Comparison of ENCODE assay signal across 23 mouse cellular contexts in the genomic region with DNA sequence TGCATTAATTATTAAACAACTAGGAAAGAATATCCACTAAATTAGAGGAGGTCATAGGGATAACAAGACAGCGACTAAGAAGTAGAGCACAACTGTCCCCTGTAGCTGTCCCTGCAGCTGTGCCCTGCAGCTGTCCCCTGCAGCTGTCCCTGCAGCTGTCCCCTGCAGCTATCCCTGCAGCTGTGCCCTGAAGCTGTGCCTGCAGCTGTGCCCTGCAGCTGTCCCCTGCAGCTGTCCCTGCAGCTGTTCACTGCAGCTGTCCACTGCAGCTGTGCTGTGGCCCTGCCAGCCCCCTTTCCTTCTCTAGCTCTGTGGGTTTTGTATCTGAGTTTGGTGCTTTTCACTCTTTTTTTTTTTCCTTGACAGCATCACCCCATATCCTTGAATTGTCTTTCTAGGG.
A peak's percentile ranks its signal among the peaks of the same experiment; 100 is the strongest.
DNase-seq lines count a peak whose midpoint lies in the region; ATAC-seq and TF ChIP-seq lines count a peak whose summit lies in the region.
"Had no signal": no experiment of that assay in that cellular context is flagged by ENCODE, and none has a peak within 500 bp of the region (broad histone marks: within the 10 kb centered on the region; RNA-seq: fewer than 3 reads in every experiment).

No protein-coding gene starts in this region.

- intact Hi-C loops in left cerebral cortex, postnatal 4 days (cut with DNase I), result no loop called here

- dilution Hi-C loops in CH12.LX (cut with MboI; ENCODE audit: extremely low pct_ligation_motif_present, extremely low pct_unique_long_range_greater_than_20kb, low sequenced_read_pairs), result no loop called here

- DNase-seq in stomach, postnatal 0 days (ENCODE audit: low spot score), result no peak
- DNase-seq in CH12.LX (ENCODE audit: extremely low read depth), result no peak
- DNase-seq in left cerebral cortex, postnatal 4 days, result no peak
- DNase-seq in layer of hippocampus, adult 2 months (ENCODE audit: low spot score in 2 of 2), result no peak
- DNase-seq: adrenal gland, adult 2 months; adrenal gland, adult 8-10 months; adrenal gland, postnatal 10 days; adrenal gland, postnatal 14 days; adrenal gland, postnatal 25 days; adrenal gland, postnatal 36 days; B cell, adult 2 months; cerebellum, adult 11 months; cerebellum, adult 11-12 months; cerebellum, adult 18-20 months; cerebellum, adult 2 months had no signal

- no peak overlapping the region for H3K9ac ChIP-seq in stomach, embryonic 15.5 days
- no peak overlapping the region for H3K9ac ChIP-seq in stomach, postnatal 0 days (ENCODE audit: low read length)
- H3K9ac ChIP-seq in CH12.LX (ENCODE audit: insufficient read depth, low read depth), result no peak overlapping the region
- H3K9ac ChIP-seq in midbrain, embryonic 16.5 days (ENCODE audit: low read depth, low read length), result no peak overlapping the region

- H3K27me3 ChIP-seq in stomach, embryonic 15.5 days (replicated peaks), result no peaks in the 10 kb centered on the region
- H3K27me3 ChIP-seq in stomach, postnatal 0 days (ENCODE audit: control insufficient read depth, insufficient read depth, low read length), result no peaks in the 10 kb centered on the region
- H3K27me3 ChIP-seq in C2C12 (ENCODE audit: control insufficient read depth, insufficient read depth, insufficient read length) (no peaks in the 10 kb centered on the region), CH12.LX (replicated peaks) (no peaks in the 10 kb centered on the region), myocyte (ENCODE audit: control insufficient read depth, insufficient read depth, insufficient read length) (no peaks in the 10 kb centered on the region)
- no peaks in the 10 kb centered on the region for H3K27me3 ChIP-seq in midbrain, embryonic 16.5 days (ENCODE audit: control insufficient read depth, insufficient read depth, low read depth, low read length)
- H3K27me3 ChIP-seq: Patski had no signal

- no peak for TF ChIP-seq RAD21 in CH12.LX (IDR thresholded peaks at IDR 0.05; ENCODE audit: low read depth, low read length)

- H3K4me1 ChIP-seq in stomach, embryonic 15.5 days, result peaks cover 6% of the 10 kb centered on the region; the same call in 1 of the 2 replicates
- no peaks in the 10 kb centered on the region for H3K4me1 ChIP-seq in stomach, postnatal 0 days (replicated peaks; ENCODE audit: control insufficient read depth, insufficient read depth)
- H3K4me1 ChIP-seq in CH12.LX (ENCODE audit: control insufficient read depth in 1 of 2, insufficient read depth in 2 of 2), result peaks cover 0 to 10% of the 10 kb centered on the region in 2 experiments; a peak in 1 of 4 replicates
- H3K4me1 ChIP-seq in midbrain, embryonic 16.5 days (ENCODE audit: control insufficient read depth, insufficient read depth, low read length), result no peaks in the 10 kb centered on the region

- H3K79me2 ChIP-seq in C2C12 (ENCODE audit: control insufficient read depth, insufficient read depth), result no peaks in the 10 kb centered on the region
- no peaks in the 10 kb centered on the region for H3K79me2 ChIP-seq in CH12.LX (replicated peaks; ENCODE audit: control insufficient read depth, extremely low read depth, insufficient read depth, poor library complexity, severe bottlenecking)
- H3K79me2 ChIP-seq in myocyte (ENCODE audit: control insufficient read depth, insufficient read depth), result no peaks in the 10 kb centered on the region

- no peak for TF ChIP-seq POLR2A in CH12.LX (IDR thresholded peaks at IDR 0.05; ENCODE audit: low read depth, low read length)
- TF ChIP-seq POLR2A in myocyte (IDR thresholded peaks at IDR 0.05; ENCODE audit: insufficient read length, low read depth), result no peak

- H3K79me3 ChIP-seq in C2C12 (ENCODE audit: low read depth), result no peaks in the 10 kb centered on the region

- H3K4me2 ChIP-seq in stomach, embryonic 15.5 days, result no peak overlapping the region
- H3K4me2 ChIP-seq in stomach, postnatal 0 days (replicated peaks; ENCODE audit: low read depth), result no peak overlapping the region
- H3K4me2 ChIP-seq in CH12.LX (ENCODE audit: insufficient read depth, low read depth, poor library complexity, severe bottlenecking) (no peak overlapping the region), myocyte (ENCODE audit: low read depth) (no peak overlapping the region)
- no peak overlapping the region for H3K4me2 ChIP-seq in midbrain, embryonic 16.5 days (ENCODE audit: low read length)

- ATAC-seq in stomach, embryonic 15.5 days (ENCODE audit: insufficient read depth, low FRiP score, low read depth), result no peak
- no peak for ATAC-seq in stomach, postnatal 0 days (ENCODE audit: low FRiP score, low TSS enrichment)
- ATAC-seq in midbrain, embryonic 16.5 days, result no peak
- ATAC-seq: activated CD4-positive, CD25-positive, alpha-beta regulatory T cell, adult 4 months; CD4-positive, CD25-positive, alpha-beta regulatory T cell, adult 4 months; Patski had no signal

- H3K27ac ChIP-seq in stomach, embryonic 15.5 days, result 0 out of 2 replicates have a peak overlapping the region, but pooled peaks have one; percentile 11
- no peak overlapping the region for H3K27ac ChIP-seq in stomach, postnatal 0 days (replicated peaks)
- H3K27ac ChIP-seq in CH12.LX (ENCODE audit: insufficient read depth, low read depth), result no peak overlapping the region
- no peak overlapping the region for H3K27ac ChIP-seq in midbrain, embryonic 16.5 days (ENCODE audit: low read length)
- H3K27ac ChIP-seq in layer of hippocampus, adult 2 months, result no peak overlapping the region

- H3K9me3 ChIP-seq in stomach, embryonic 15.5 days, result no peaks in the 10 kb centered on the region
- H3K9me3 ChIP-seq in stomach, postnatal 0 days (ENCODE audit: control insufficient read depth, low read length), result no peaks in the 10 kb centered on the region
- H3K9me3 ChIP-seq in CH12.LX (replicated peaks; ENCODE audit: low read length), result peaks cover 2% of the 10 kb centered on the region
- H3K9me3 ChIP-seq in midbrain, embryonic 16.5 days (replicated peaks; ENCODE audit: control insufficient read depth, low read length, poor library complexity, severe bottlenecking), result no peaks in the 10 kb centered on the region
- H3K9me3 ChIP-seq: G1E had no signal

- in situ Hi-C loops in CH12.LX (cut with MboI; ENCODE audit: low pct_ligation_motif_present, low pct_unique_long_range_greater_than_20kb, low sequenced_read_pairs), result no loop called here

- WGBS in stomach, embryonic 15.5 days, result 81% methylated on average over 1 of the region's 1 CpGs
- 68% methylated on average over 1 of the region's 1 CpGs for WGBS in stomach, postnatal 0 days
- WGBS in midbrain, embryonic 16.5 days, result 100% methylated on average over 1 of the region's 1 CpGs

- H3ac ChIP-seq in C2C12 (ENCODE audit: control insufficient read depth, insufficient read length, low read depth) (no peak overlapping the region), myocyte (ENCODE audit: control insufficient read depth, insufficient read length) (no peak overlapping the region)

- no peak overlapping the region for H3K4me3 ChIP-seq in stomach, embryonic 15.5 days (replicated peaks)
- no peak overlapping the region for H3K4me3 ChIP-seq in stomach, postnatal 0 days (ENCODE audit: low read depth, low read length)
- H3K4me3 ChIP-seq in C2C12 (ENCODE audit: insufficient read depth, poor library complexity, severe bottlenecking) (no peak overlapping the region), CH12.LX (replicated peaks in 1 of 3; ENCODE audit: low read depth in 2 of 3, low read length in 2 of 3, poor library complexity in 1 of 3) (no peak overlapping the region), myocyte (no peak overlapping the region)
- no peak overlapping the region for H3K4me3 ChIP-seq in midbrain, embryonic 16.5 days (ENCODE audit: low read depth, low read length)
- no peak overlapping the region for H3K4me3 ChIP-seq in layer of hippocampus, adult 2 months

- no peak for TF ChIP-seq EP300 in stomach, postnatal 0 days (optimal IDR thresholded peaks at IDR 0.05)
- no peak for TF ChIP-seq EP300 in CH12.LX (IDR thresholded peaks at IDR 0.05; ENCODE audit: low read length)

- TF ChIP-seq CTCF in stomach, postnatal 0 days (IDR thresholded peaks at IDR 0.05; ENCODE audit: low read depth), result no peak
- TF ChIP-seq CTCF in C2C12 (IDR thresholded peaks at IDR 0.05; ENCODE audit: control insufficient read depth, insufficient read depth, insufficient read length) (no peak), CH12.LX (conservative IDR thresholded peaks at IDR 0.05 in 1 of 2, IDR thresholded peaks at IDR 0.05 in 1 of 2; ENCODE audit: low read depth in 2 of 2, low read length in 2 of 2) (no peak)
- TF ChIP-seq CTCF in layer of hippocampus, adult 2 months (conservative IDR thresholded peaks at IDR 0.05), result no peak

- no peaks in the 10 kb centered on the region for H3K36me3 ChIP-seq in stomach, embryonic 15.5 days
- H3K36me3 ChIP-seq in stomach, postnatal 0 days (ENCODE audit: control insufficient read depth, insufficient read depth, low read length), result no peaks in the 10 kb centered on the region
- no peaks in the 10 kb centered on the region for H3K36me3 ChIP-seq in C2C12 (ENCODE audit: control insufficient read depth, insufficient read depth)
- H3K36me3 ChIP-seq in CH12.LX (replicated peaks in 1 of 2; ENCODE audit: control insufficient read depth in 1 of 2, insufficient read depth in 1 of 2, low read length in 1 of 2), result no peaks in the 10 kb centered on the region
- no peaks in the 10 kb centered on the region for H3K36me3 ChIP-seq in myocyte (ENCODE audit: control insufficient read depth, insufficient read depth)
- no peaks in the 10 kb centered on the region for H3K36me3 ChIP-seq in midbrain, embryonic 16.5 days (ENCODE audit: control insufficient read depth, insufficient read depth, low read length)
- H3K36me3 ChIP-seq: G1E had no signal

TF ChIP-seq in C2C12, 6 proteins besides CTCF, POLR2A, EP300 and RAD21:
- TF ChIP-seq USF1 (IDR thresholded peaks at IDR 0.05; ENCODE audit: low read depth) (no peak), MYOG (IDR thresholded peaks at IDR 0.05; ENCODE audit: control insufficient read depth, extremely low read depth, insufficient read length) (no peak), MYOD1 (IDR thresholded peaks at IDR 0.05; ENCODE audit: control insufficient read depth, insufficient read length, low read depth) (peak; percentile 100)

TF ChIP-seq in CH12.LX, 34 proteins besides CTCF, POLR2A, EP300 and RAD21:
- TF ChIP-seq POLR2AphosphoS2 (IDR thresholded peaks at IDR 0.05; ENCODE audit: low read depth, low read length), result no peak
- TF ChIP-seq TCF12 (IDR thresholded peaks at IDR 0.05; ENCODE audit: low read depth, low read length), result peak; percentile 54; the same call in 1 of the 2 replicates

TF ChIP-seq in myocyte, 11 proteins besides CTCF, POLR2A, EP300 and RAD21 (continues in another document):
- TF ChIP-seq MYOG (IDR thresholded peaks at IDR 0.05; ENCODE audit: control insufficient read depth in 1 of 3, insufficient read depth in 1 of 3, insufficient read length in 2 of 3, low read depth in 2 of 3) (peak; percentile 21 to 98 (median 96)), MYOD1 (IDR thresholded peaks at IDR 0.05; ENCODE audit: control insufficient read depth in 1 of 3, insufficient read length in 2 of 3, low read depth in 2 of 3) (peak in 2 of 3 experiments; percentile 96 to 97), USF1 (IDR thresholded peaks at IDR 0.05; ENCODE audit: low read depth) (no peak), REST (IDR thresholded peaks at IDR 0.05; ENCODE audit: insufficient read depth, insufficient read length) (no peak), POLR2AphosphoS2 (IDR thresholded peaks at IDR 0.05; ENCODE audit: insufficient read length, low read depth) (no peak), E2F4 (IDR thresholded peaks at IDR 0.05; ENCODE audit: insufficient read depth) (no peak)
